Mouse (Mus musculus): ENCODE data around the gene Gm3149. TPM values are rescaled to one million over a fixed set of nuclear protein-coding genes. Genes with fewer than 3 reads are reported as not detected.

Gm3149 gene
- not detected for total RNA-seq (2023)

GRCm38 (mm10) chr14:4316983-4317382 is at the start of gene Gm3149:
TSS of gene Gm3149 (plus strand) at chr14:4317283.

DNA sequence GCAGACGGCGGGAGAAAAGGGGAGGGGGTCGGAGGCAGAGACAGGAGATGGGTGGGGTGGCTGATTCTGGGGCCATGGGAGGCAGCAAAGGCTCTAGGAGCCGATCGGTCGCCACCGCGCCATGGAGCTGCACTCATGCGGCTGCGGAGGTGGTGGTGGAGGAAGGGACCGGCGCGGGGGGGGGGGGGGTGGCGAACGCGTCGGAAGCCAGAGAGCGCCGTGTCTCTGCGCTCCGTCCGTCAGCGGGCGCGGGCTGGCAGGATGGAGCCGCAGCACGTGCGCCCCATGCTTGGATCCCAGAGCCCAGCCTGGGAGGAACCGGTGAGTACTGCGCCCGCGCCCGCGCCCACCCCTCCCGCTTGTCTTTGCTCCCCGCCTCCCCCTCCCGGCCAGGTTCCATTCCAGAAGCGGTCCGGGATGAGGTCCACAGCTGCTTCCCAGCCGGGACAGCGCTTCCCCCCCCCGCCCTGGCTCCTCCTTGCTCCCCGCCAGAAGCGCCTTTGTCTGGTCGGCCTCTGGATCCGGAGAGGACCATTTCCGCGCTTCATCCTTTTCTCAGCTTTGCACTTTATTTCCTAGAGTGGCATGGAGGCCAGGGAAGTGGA is 17.5 kb downstream of the Gm3149 start, which contains the start of gene 2610042L04Rik:
Gene 2610042L04Rik, plus strand, starts transcription at position 288 of the 605 bp plus-strand sequence.

Other genes with a start within 250 kb of the Gm3149 start
- gene Gm3115, start 233.2 kb upstream of the Gm3149 start, total RNA-seq (2023), result not detected
- not detected for gene Gm8108, start 206.8 kb upstream of the Gm3149 start, total RNA-seq (2023)
- gene Gm3127, start 152.3 kb upstream of the Gm3149 start, total RNA-seq (2023), result not detected
- gene Gm2974, start 134.7 kb upstream of the Gm3149 start, total RNA-seq (2023), result not detected
- gene Gm3138, start 67.7 kb upstream of the Gm3149 start, total RNA-seq (2023), result not detected
- not detected for gene 2610042L04Rik, start 17.5 kb downstream of the Gm3149 start, total RNA-seq (2023)
- gene Gm3159, start 80.2 kb downstream of the Gm3149 start, total RNA-seq (2023), result not detected
- not detected for gene Gm3164, start 98.2 kb downstream of the Gm3149 start, total RNA-seq (2023)
- gene Gm3173, start 113.7 kb downstream of the Gm3149 start, total RNA-seq (2023), result not detected
- gene Gm3182, start 164.5 kb downstream of the Gm3149 start, total RNA-seq (2023), result not detected
- not detected for gene Gm3047, start 238.1 kb downstream of the Gm3149 start, total RNA-seq (2023)

Measured in monocyte, adult 59 days (primary cell).